Mouse (Mus musculus) adrenal gland, adult 8-10 months (tissue): Measurements from ENCODE around the gene Egfem1. TPM values are rescaled to one million over a fixed set of nuclear protein-coding genes. Genes with fewer than 3 reads are reported as not detected.

Experiments
- DNase-seq: peaks from one replicate; pipeline ENCODE4 v3.0.0; 2022
- microRNA-seq, 2 experiments: library from miRNA; unstranded; fragments of <30 nt; microRNA quantifications; one replicate each; pipeline ENCODE4 v1.2.0; 2022
- total RNA-seq, 4 experiments: library from RNA; stranded (reverse); gene quantifications; 2 replicates each; pipeline ENCODE4 v1.2.4; 2022

Gene Egfem1
- total RNA-seq, 4 experiments from 2014 or later = 0.18 to 0.21 TPM; not detected in 2

DNA sequence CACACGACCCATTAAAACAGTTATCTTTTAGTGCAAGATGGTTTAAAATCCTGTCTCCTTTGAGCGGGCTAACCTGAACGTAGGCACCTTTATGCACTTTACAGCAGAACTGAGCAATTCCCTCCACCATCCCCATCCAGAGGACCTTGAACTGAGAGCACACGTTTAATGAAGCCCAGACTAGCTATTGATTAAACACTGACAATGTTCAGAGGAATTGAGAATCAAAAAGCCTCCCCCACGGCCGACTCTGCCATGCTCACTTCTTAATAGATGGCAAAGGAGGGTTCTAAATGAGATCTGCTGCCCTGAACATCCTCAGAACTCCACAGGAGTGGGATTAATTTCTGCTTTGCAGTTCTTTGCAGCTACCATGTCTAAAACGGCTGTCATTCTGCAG is 520.3 kb downstream of the Egfem1 start:
- no peak for DNase-seq

DNA sequence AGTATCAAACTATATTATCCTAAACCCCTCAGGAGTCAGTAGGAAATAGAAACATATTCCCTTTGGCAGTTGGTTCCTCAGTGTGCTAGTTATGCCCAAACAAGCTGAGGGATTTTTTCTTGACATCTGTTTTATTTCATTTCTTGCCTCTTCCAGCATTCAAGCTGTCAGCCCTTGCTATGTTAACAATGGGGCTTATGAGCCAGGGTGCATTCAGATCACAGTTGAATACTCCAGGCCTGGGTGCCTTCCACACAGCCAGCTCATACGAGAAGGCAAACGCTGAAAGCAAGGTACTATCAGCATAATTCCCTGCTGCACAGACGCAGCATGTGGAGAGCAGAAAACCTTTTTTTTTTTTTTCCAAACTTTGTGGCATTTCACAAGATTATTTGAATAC is 526.9 kb downstream of the Egfem1 start:
- no peak for DNase-seq

DNA sequence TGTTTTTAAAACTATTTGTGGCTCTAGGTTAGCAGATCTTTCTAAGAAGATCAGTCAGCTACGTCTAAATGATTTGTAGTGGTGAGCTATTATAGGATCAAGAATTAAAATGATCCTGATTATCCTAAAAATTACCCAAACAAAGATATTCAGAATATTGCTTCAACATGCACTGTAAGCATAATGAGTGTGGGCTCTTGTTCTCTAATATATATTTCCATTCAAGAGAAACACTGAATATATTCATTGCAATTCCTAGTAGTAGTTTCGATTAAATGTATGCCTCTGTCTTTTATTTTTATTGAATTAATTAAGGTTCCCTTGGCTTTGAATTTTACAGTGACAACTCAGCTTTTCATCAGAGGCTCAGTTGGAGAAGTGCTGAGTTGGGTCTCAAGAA is 527.4 kb downstream of the Egfem1 start:
- DNase-seq = no peak

DNA sequence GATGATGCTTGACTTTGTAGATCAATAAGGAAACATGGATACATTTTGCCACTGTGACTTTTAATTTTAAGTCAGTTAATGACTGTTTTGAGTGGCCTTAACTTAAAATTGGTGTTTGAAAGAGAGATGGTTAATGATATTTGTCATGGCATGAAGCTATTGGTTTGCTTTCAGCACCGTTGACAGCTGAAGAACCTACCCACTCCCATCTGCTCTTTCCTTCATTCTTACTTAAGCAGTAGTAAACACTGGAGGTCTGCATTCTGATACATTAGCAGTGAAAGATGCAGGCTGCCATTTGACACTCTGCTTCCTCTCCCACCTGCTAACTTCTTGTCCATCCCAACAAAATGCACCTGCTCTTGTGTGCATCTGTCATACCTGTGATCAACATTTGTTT is 537.8 kb downstream of the Egfem1 start:
- DNase-seq = no peak

DNA sequence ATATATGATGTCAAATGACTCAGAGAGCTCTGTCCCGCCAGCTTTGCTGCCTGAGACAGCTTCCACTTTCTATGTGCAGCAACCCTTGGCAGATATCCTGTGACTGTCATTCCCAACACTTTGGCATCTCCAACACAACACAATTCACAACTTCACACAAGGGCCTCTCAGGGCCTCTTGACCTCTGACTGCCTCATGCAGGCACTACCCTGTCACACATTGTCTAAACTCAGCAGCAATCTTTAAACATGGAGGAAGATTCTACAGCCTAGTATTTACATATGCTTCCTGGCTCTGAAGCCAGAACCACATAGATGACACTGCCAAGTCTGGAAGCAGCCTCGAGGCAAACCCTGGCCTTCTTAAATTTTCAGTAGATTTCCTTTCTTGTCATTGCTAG is 558.0 kb downstream of the Egfem1 start:
- DNase-seq = no peak

DNA sequence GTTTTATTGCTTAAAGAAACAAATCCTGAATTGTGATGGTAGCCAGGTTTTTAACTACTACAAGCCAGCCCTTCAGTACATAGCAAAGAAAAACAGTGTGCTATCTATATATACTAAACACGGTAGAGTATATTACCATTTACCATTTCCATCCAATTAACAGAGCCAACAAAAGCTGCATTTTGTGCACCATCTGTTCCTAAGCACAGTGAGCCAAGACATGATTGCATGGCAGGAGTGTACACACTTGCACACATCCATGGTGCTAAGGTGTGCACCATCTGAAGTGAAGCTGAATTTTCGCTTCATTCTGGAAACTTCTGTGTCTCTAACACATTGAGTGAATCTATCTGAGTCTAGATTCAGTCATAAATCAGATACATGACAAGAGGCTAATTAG is 585.0 kb downstream of the Egfem1 start:
- no peak for DNase-seq

DNA sequence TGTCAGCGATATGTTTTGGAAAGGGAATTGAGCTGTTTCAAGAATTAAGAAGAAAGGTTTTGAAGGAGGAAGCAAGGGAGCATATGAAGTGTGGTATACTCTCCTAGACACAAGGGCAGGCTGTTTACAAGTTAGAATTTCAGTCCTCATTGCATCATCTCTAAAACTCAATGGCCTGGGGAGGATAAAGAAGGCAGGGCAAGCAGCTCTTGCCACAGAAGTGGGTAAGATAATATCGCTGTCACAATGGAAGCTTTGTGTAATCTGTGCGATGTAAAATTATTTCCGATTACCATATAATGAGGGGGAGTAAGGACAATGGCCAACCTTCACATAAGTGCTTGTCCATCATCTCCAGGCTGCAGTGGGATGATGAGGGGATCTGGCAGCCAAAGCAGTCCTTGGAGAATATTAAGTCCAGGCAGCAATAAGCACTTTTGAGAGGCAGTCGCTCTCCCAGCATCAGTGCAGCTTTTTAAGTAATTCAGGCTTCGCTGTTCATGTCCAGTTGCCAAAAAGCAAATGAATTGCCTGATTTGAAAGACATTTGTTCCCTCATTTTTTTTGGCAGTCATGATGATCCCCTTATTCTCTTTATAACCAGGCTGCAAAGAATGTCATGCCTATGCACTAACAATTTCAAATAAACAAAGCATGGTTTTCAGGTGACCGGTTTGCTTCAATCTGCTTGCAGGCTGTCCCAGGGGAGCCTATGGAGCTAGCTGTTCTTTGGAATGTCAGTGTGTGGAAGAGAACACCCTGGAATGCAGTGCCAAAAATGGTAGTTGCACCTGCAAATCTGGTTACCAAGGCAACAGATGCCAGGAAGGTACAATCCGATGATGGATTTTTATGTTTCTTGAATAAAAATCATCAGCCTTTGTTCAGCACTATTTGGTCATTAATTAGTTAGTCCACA is 607.8 kb downstream of the Egfem1 start:
- DNase-seq = peak; percentile 0

DNA sequence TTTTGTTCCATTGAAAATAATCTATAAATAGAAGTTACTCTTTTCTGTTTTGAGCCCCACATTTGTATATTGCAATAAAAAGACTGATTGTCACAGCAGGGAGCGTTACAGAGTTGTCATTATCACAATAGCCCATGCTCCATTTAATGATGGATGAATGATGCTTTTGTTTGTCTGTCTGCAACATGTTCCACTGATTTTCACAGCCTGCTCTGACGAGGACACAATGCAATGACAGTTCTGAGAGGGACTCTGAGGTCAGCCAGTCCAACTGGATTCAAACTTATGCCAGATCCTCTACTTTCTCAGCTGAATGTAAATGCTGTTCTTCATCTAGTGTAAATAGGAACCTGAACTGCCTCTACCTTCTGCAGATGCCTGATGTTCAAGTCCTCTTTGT is 619.3 kb downstream of the Egfem1 start:
- DNase-seq = no peak

DNA sequence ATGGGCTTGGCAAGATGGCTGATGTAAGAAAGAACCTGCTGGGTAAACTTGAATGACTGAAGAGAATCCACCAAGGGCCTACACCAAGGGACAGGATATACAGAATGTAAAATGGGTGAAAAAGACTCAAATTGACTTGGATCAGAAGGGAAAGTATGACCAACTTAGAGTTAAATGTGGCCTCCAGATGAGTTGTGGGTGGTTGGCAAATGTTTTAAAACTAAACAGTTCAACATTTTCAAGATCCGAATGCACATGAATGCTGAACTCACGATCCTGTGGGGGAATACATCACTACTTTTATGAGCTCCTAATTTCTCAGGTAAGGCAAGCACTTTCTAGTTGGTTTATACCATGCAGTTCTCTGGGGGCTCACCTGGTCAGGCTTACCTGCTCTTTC is 625.0 kb downstream of the Egfem1 start:
- no peak for DNase-seq

DNA sequence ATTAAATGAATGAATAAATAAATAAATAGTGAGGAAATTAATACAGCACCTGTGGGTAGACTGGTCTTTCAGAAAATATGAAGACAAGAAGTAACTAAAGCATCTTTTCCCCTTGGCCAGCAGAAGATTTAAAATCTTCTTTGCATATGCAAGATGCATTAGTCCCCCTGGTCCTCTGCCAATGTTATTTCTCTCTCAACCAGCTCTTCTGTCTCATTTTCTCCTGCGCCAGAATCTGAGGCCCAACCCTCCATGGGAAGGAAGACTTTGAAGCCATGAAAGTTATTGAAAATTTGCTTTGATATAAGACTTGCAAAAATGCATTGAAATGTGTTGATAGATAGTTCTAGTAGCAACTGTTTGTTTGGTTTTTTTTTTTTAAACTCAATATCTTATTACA is 625.6 kb downstream of the Egfem1 start:
- DNase-seq = no peak

DNA sequence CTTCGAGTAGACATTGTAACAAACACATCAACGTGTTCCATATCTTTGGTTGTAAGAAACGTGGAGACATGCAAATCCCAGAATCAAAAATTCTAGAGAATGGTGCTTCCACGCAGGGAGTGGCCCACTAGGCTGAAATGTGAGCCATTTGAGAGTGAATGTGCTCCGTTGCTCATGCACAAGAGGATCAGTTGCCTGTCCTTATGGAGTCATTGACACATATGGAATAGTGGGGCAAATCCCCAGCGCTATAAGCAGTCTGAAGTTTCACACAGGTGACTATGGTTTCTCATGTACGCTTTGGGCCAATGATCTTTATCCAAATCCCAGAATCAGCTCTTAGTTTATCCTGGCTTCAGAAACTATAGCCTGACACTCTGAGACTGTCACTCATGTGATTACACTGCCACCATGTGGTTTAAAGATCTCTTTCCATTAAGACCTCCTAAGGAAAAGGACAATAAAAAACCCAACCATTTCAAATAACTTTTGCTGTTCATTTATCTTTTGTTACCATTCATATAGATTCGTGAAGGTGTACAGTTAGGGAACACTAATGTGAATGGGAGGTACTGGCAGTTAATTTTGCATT is 644.6 kb downstream of the Egfem1 start:
- no peak for DNase-seq

DNA sequence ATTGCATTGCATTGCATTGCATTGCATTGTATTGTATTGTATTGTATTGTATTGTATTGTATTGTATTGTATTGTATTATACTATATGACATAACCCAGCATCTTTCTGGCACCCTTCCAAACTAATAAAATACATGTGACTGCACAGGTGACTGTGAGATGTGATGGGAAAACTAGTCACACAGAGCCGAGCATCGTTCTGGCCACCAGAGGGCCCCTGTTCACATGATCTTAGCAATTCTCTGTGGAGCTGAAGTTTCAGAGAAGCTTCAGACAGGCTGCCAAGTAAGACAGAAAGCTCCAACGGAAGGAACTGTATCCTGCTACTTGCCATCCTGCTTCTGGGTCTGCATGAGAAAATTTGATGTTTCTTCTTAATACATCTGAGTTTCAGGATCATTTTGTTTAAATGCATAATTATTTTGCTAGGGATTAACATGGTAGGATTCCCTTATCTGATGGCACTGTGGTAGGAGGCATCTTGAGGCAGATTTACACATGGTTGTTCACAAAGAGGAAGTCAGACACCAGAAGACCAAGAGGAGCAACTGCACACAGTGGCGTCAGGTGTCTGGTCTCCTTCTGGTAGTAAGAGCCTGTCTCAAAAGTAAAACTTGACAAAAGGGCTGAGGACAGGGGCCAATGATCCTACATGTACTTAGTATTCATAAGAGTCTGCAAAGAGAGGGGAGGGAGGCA is 648.4 kb downstream of the Egfem1 start:
- DNase-seq = no peak

DNA sequence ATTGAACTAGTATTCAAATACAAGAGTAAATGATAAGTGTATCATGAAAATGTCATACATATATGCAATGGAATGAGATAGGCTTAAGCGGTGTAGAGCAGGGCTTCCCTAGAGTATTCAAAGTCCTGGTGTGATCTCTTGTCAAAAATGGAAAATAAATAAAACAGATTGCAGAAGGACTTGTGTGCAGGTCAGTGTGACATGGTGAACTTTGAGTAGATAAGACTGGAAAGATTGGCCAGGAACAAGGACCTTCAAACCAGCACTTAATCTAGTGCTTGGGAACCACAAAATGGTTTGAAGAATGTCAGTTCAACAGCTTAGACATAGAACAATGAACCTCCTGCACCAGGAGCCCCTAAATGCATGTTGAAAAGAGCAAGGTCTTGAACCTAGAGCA is 649.7 kb downstream of the Egfem1 start:
- no peak for DNase-seq

DNA sequence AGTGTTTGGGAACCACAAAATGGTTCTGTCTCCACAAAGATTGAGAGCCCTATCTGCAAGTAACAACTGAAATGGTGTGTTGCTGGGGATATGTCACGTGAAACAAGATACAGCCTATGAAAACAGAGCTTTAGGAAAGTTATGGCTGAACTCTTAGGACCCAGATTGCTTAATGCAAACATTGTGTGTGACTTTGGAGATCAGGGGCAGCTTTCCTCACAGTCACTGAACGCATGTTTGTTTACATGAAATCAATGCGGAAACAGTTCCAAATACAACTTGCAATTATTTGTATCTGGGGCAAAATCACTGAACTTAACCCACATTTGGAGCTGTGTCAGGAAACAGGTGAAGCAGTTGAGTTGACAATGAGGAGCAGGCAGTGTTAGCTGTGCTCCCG is 650.8 kb downstream of the Egfem1 start:
- no peak for DNase-seq

DNA sequence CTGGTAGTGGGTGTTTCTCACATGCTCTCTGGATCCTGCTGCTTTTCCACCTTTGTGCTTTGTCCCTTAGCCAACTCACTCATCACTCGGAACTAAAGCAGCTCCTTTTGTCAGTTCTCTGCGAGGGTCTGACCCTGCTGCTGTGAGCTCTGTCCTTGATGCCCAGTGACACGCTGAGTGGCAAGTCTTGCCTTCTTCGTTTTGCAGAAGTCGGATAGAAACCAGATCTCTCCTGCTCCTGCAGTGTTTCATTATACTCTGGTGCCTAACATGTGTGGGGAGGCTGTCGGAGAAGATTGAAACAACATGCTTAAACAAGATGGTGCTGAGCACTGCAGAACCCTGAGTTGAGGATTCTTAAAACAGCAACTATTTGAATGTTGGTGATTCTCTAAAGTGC is 652.4 kb downstream of the Egfem1 start:
- DNase-seq = no peak

DNA sequence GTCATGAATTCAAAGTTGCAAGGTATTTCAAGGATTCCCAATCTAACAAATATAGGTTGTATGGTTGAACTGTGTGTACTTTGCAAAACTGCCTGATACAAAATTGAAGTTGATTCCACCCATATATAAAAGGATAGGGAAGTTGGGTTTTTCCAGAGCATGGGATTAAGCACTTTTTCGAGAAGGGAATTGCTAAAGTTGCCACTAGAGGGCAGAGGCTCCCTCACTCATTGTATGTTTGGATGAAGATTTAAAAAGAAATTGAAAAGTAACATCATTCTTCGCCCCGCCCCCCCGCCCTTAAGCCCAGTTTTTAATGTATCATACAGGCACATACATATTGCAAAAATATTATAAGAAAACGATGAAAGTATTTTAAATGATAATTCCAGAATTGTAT is 657.5 kb downstream of the Egfem1 start:
- DNase-seq = no peak

Small RNA genes within 50 kb of the gene (microRNA-seq; reads per million reads assigned to microRNA genes)
- gene Mir21b (0 to 0.34 reads per million in 2 experiments), gene Mir551b (0 to 0.53 reads per million in 2 experiments)

Other genes starting within 250 kb of the Egfem1 start
- gene Gm1527, start 189.4 kb upstream of the Egfem1 start, total RNA-seq = not detected